Mouse (Mus musculus): ENCODE results near the gene Ralb. TPM values are rescaled to one million over a fixed set of nuclear protein-coding genes. Genes with fewer than 3 reads are reported as not detected.
A peak's percentile ranks its signal among the peaks of the same experiment; 100 is the strongest.

The Ralb gene
- polyA plus RNA-seq, 1 experiment, result 16.0 TPM

DNA sequence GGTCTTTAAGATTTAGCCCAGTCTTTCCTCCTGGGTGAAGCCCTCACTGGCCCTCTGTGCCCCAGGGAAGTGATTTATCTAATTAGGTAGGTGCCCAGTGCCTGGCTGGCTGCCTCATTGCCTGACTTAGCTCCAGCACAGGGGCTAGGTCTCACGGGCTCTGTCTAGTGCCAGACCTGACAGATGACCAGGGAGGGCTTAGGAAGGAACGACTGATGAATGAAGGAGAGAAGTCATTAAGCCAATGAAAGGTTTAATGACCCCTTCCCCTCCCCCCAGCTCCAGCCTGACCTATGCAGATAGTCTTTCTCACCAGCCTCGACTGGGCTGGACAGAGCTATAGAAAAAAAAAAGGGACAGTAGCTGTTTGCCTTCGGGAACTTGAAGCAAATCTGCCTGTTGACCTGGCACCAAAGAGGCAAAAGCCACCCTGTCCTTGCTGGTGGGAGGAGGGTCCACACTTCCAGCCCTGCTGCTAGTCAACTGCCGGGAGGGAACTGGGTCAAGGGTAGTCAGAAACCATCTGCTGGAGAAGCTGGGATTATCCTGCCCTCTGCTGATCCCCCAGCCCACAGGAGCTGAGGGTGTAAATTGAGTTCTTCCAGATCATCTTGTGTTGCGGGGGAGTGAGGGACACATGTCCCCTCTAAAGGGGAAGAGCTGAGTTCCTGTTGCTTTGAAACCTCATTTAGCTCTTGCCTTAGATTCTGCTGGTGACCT is 80.3 kb downstream of the Ralb start:
- TF ChIP-seq POLR2A (IDR thresholded peaks at IDR 0.05; ENCODE audit: control insufficient read depth, low read depth, low read length) (no peak), CTCF (IDR thresholded peaks at IDR 0.05; ENCODE audit: control insufficient read depth, insufficient read depth, insufficient replicate concordance, low read depth, low read length) (no peak)
- Histone ChIP-seq H3K27ac (ENCODE audit: control insufficient read depth, insufficient read depth, low read depth, low read length) (no peak overlapping the region), H3K4me3 (ENCODE audit: control insufficient read depth, low read depth, low read length) (no peak overlapping the region), H3K27me3 (ENCODE audit: control insufficient read depth, insufficient read depth, low read length) (no peaks in the 10 kb centered on the region), H3K4me1 (ENCODE audit: control insufficient read depth, insufficient read depth, low read length) (peaks cover 27% of the 10 kb centered on the region), H3K36me3 (ENCODE audit: control insufficient read depth, insufficient read depth, low read length) (no peaks in the 10 kb centered on the region)

DNA sequence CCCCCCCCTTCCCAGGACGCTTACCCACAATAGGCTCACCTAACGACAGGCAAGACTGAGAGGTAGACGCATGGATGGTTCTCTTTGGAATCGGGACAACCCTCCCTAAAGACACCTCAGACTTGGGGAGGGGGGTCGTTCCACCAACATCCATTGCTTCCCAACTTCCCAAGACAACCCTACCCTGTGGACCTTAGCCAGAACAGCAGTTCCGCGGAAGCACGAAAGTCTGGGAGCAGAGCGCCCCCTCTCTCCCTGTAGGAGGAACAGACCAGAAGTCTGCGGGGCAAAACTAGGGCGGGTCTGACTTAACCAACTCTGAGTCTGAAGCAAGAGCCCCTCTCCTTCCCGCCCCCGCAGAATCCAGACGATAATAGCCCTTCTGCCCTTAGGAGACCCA is 81.1 kb downstream of the Ralb start:
- no peaks in the 10 kb centered on the region for H3K27me3 ChIP-seq (ENCODE audit: control insufficient read depth, insufficient read depth, low read length)
- no peaks in the 10 kb centered on the region for H3K36me3 ChIP-seq (ENCODE audit: control insufficient read depth, insufficient read depth, low read length)
- peaks cover 27% of the 10 kb centered on the region for H3K4me1 ChIP-seq (ENCODE audit: control insufficient read depth, insufficient read depth, low read length)
- no peak overlapping the region for H3K4me3 ChIP-seq (ENCODE audit: control insufficient read depth, low read depth, low read length)
- TF ChIP-seq POLR2A (IDR thresholded peaks at IDR 0.05; ENCODE audit: control insufficient read depth, low read depth, low read length), result no peak
- peak; percentile 36; the same call in 1 of the 2 replicates for TF ChIP-seq CTCF (IDR thresholded peaks at IDR 0.05; ENCODE audit: control insufficient read depth, insufficient read depth, insufficient replicate concordance, low read depth, low read length)
- no peak overlapping the region for H3K27ac ChIP-seq (ENCODE audit: control insufficient read depth, insufficient read depth, low read depth, low read length)

- Histone ChIP-seq H3K4me1 (ENCODE audit: control insufficient read depth, insufficient read depth, low read length) (peaks cover 27% of the 10 kb centered on the region), H3K27ac (ENCODE audit: control insufficient read depth, insufficient read depth, low read depth, low read length) (no peak overlapping the region), H3K36me3 (ENCODE audit: control insufficient read depth, insufficient read depth, low read length) (no peaks in the 10 kb centered on the region), H3K27me3 (ENCODE audit: control insufficient read depth, insufficient read depth, low read length) (no peaks in the 10 kb centered on the region), H3K4me3 (ENCODE audit: control insufficient read depth, low read depth, low read length) (peak overlapping the region; percentile 82)
- TF ChIP-seq CTCF (IDR thresholded peaks at IDR 0.05; ENCODE audit: control insufficient read depth, insufficient read depth, insufficient replicate concordance, low read depth, low read length) (no peak), POLR2A (IDR thresholded peaks at IDR 0.05; ENCODE audit: control insufficient read depth, low read depth, low read length) (no peak)
These were observed 82.1 kb downstream of the Ralb start for GRCm38 (mm10) chr1:119422460-119423015.

DNA sequence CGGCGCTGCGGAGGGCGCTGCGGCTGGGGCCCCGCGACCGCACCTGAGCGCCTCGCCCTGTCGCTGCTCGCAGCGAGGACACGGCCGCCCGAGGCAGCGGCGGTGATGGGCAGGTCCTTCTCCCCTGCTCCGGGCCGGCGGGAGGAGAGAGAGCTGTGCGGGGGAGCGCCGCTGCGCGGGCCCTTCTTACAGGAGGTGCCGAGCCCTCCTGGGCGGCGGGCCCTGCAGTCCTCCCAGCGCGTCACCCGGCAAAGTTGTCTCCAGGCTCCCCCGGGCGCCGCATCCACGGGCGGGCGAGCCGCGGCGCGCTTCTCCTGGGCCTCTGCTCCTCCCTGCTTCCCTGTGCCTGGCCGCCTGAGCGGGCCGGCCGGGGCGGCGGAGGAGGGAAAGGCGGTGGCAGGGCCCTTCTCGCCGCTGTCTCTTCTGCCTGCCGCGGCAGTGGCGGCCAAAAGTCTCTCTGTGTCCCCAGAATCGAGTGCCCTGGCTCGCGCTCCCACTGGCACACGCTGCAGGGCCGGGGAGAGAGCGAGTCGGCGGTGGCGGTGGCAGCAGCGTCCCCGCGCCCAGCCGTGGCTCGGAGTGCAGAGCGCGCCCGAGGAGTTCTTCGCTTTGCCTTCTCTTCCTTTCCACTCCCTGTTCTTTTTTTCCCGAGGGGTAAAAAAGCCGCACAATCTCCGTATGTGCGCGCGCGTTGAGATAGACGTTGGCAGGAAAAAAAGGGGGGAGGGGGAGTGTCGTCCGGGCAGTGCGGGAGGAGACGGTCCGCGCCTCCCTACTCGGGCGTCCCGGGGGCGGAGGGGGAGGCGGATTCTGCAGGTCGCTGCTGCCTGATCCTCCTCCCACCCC is 82.8 kb downstream of the Ralb start, which contains the start of gene Inhbb:
TSS of gene Inhbb (minus strand) at position 673 of the 846 bp plus-strand sequence.
- no peaks in the 10 kb centered on the region for H3K36me3 ChIP-seq (ENCODE audit: control insufficient read depth, insufficient read depth, low read length)
- peaks cover 27% of the 10 kb centered on the region for H3K4me1 ChIP-seq (ENCODE audit: control insufficient read depth, insufficient read depth, low read length)
- TF ChIP-seq POLR2A (IDR thresholded peaks at IDR 0.05; ENCODE audit: control insufficient read depth, low read depth, low read length) (no peak), CTCF (IDR thresholded peaks at IDR 0.05; ENCODE audit: control insufficient read depth, insufficient read depth, insufficient replicate concordance, low read depth, low read length) (no peak)
- peak within 1 kb of the TSS; percentile 85 for H3K27ac ChIP-seq (ENCODE audit: control insufficient read depth, insufficient read depth, low read depth, low read length)
- peak within 1 kb of the TSS; percentile 82 for H3K4me3 ChIP-seq (ENCODE audit: control insufficient read depth, low read depth, low read length)
- H3K27me3 ChIP-seq (ENCODE audit: control insufficient read depth, insufficient read depth, low read length), result no peaks in the 10 kb centered on the region

DNA sequence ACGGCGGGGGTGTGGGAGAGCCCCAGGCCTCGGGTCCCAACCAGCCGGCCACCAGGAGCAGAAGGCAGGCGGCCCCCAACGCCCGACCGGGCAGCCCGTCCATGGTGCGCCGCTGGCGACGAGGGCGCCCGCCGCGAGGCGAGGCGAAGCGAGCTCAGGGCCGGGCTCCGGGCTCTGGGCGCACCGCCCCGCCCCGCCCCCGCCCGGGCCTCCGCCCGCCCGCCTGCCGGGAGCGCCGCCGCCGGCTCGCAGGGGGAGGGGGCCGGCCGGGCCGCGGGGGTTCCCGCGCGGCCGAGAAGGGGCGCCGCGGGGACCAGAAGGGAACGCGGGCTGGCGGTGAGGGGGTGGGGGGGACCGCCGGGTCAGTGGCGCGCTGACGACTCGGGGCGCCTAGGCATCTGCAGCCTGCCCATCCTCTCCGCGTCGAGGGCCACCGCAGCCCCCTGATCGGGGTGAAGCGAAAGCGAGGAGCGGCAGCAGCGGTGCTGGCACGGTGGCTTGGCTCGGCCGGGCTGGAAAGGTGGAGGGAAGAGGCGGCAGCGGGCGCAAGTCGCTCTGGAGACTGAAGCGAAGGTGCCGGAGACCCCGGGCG is 83.5 kb downstream of the Ralb start:
- H3K27me3 ChIP-seq (ENCODE audit: control insufficient read depth, insufficient read depth, low read length), result no peaks in the 10 kb centered on the region
- no peaks in the 10 kb centered on the region for H3K36me3 ChIP-seq (ENCODE audit: control insufficient read depth, insufficient read depth, low read length)
- H3K4me3 ChIP-seq (ENCODE audit: control insufficient read depth, low read depth, low read length), result peak overlapping the region; percentile 82
- peak overlapping the region; percentile 63 for H3K27ac ChIP-seq (ENCODE audit: control insufficient read depth, insufficient read depth, low read depth, low read length)
- peaks cover 27% of the 10 kb centered on the region for H3K4me1 ChIP-seq (ENCODE audit: control insufficient read depth, insufficient read depth, low read length)
- TF ChIP-seq CTCF (IDR thresholded peaks at IDR 0.05; ENCODE audit: control insufficient read depth, insufficient read depth, insufficient replicate concordance, low read depth, low read length), result no peak
- no peak for TF ChIP-seq POLR2A (IDR thresholded peaks at IDR 0.05; ENCODE audit: control insufficient read depth, low read depth, low read length)

Other genes starting within 250 kb of the Ralb start
- 7.3 and 8.8 TPM in 2 replicates for gene Inhbb, start 82.5 kb downstream of the Ralb start, polyA plus RNA-seq (2012; rRNA removed)
- gene Tmem185b, start 21.4 kb upstream of the Ralb start, polyA plus RNA-seq (2012; rRNA removed), result 11.6 and 13.9 TPM in 2 replicates
- 8.3 and 11.3 TPM in 2 replicates for gene Epb41l5, start 144.2 kb upstream of the Ralb start, polyA plus RNA-seq (2012; rRNA removed)

All from testis, adult 2 months (tissue).